Mouse (Mus musculus) MEL (cell line): Measurements from ENCODE around the gene Ccl25. TPM values are rescaled to one million over a fixed set of nuclear protein-coding genes. Genes with fewer than 3 reads are reported as not detected.

Experiments
- DNase-seq: peaks from one replicate; pipeline ENCODE4 v3.0.0; 2011; ENCODE audit warnings: low read depth, low spot score
- H3K27ac ChIP-seq: 2 replicates; pipeline ENCODE4 v1.5.1; 2012; ENCODE audit warnings: low read depth, mild to moderate bottlenecking, control low read depth, low read length, moderate library complexity; ENCODE audit not compliant: control insufficient read depth
- H3K27me3 ChIP-seq, 2 experiments: fragments of 150-350 bp in 1 of 2; sonication (generic) in 1 of 2; 2 replicates each; pipeline ENCODE4 v1.6.1; 2012; ENCODE audit warnings: low read length in 2 of 2, mild to moderate bottlenecking in 2 of 2, improper control_type of control experiment in 1 of 2, moderate library complexity in 1 of 2; ENCODE audit not compliant: insufficient read depth in 2 of 2, control insufficient read depth in 1 of 2
- H3K36me3 ChIP-seq, 2 experiments: 2 replicates each; pipeline ENCODE4 v1.6.1; 2012 to 2014; ENCODE audit warnings: low read length in 2 of 2, improper control_type of control experiment in 1 of 2, inconsistent platforms in 1 of 2, mild to moderate bottlenecking in 1 of 2; ENCODE audit not compliant: insufficient read depth in 2 of 2, control insufficient read depth in 1 of 2
- H3K4me1 ChIP-seq, 2 experiments: fragments of 150-350 bp in 1 of 2; sonication (generic) in 1 of 2; 2 replicates each; pipeline ENCODE4 v1.6.1; 2012; ENCODE audit warnings: low read length in 2 of 2, improper control_type of control experiment in 1 of 2, mild to moderate bottlenecking in 1 of 2; ENCODE audit not compliant: insufficient read depth in 2 of 2, control insufficient read depth in 1 of 2
- H3K4me3 ChIP-seq, 2 experiments: fragments of 150-350 bp in 1 of 2; sonication (generic) in 1 of 2; 2 replicates each; pipeline ENCODE4 v1.5.1; 2012; ENCODE audit warnings: low read depth in 2 of 2, low read length in 2 of 2, mild to moderate bottlenecking in 2 of 2, moderate library complexity in 2 of 2, control low read depth in 1 of 2, improper control_type of control experiment in 1 of 2; ENCODE audit not compliant: control insufficient read depth in 1 of 2, insufficient read depth in 1 of 2
- H3K79me2 ChIP-seq: 2 replicates; pipeline ENCODE4 v1.6.1; 2012; ENCODE audit warnings: mild to moderate bottlenecking, low read length, moderate library complexity; ENCODE audit not compliant: control insufficient read depth, poor library complexity, insufficient read depth
- H3K9ac ChIP-seq: 2 replicates; pipeline ENCODE4 v1.6.1; 2012; ENCODE audit warnings: low read depth, mild to moderate bottlenecking, control low read depth, low read length, moderate library complexity; ENCODE audit not compliant: control insufficient read depth, poor library complexity, severe bottlenecking
- H3K9me3 ChIP-seq: fragments of 150-350 bp; sonication (generic); replicated peaks from 2 replicates; pipeline ENCODE4 v1.6.1; 2012; ENCODE audit warnings: mild to moderate bottlenecking, low read length, improper control_type of control experiment, moderate library complexity; ENCODE audit not compliant: insufficient read depth
- EP300 ChIP-seq, 2 experiments: IDR thresholded peaks; 2 replicates each; pipeline ENCODE4 v1.6.1; 2011; ENCODE audit warnings: improper control_type of control experiment in 2 of 2, low read length in 2 of 2, low read depth in 1 of 2, mild to moderate bottlenecking in 1 of 2
- GABPA ChIP-seq: IDR thresholded peaks from 2 replicates; pipeline ENCODE4 v1.6.1; 2012; ENCODE audit warnings: low read depth, mild to moderate bottlenecking, inconsistent platforms, low read length, improper control_type of control experiment, moderate library complexity
- HCFC1 ChIP-seq: IDR thresholded peaks from 2 replicates; pipeline ENCODE4 v1.6.1; 2012; ENCODE audit warnings: low read depth, mild to moderate bottlenecking, inconsistent platforms, low read length, improper control_type of control experiment, moderate library complexity
- MXI1 ChIP-seq: IDR thresholded peaks from 2 replicates; pipeline ENCODE4 v1.6.1; 2011; ENCODE audit warnings: mild to moderate bottlenecking, low read depth, low read length, improper control_type of control experiment
- MYB ChIP-seq: IDR thresholded peaks from 2 replicates; pipeline ENCODE4 v1.6.1; 2011; ENCODE audit warnings: mild to moderate bottlenecking, low read depth, low read length, improper control_type of control experiment
- NELFE ChIP-seq: IDR thresholded peaks from 2 replicates; pipeline ENCODE4 v1.6.1; 2011; ENCODE audit warnings: low read depth, low read length, improper control_type of control experiment
- NRF1 ChIP-seq: IDR thresholded peaks from 2 replicates; pipeline ENCODE4 v1.6.1; 2014; ENCODE audit warnings: low read depth, mild to moderate bottlenecking, inconsistent platforms, low read length, improper control_type of control experiment, moderate library complexity; ENCODE audit not compliant: poor library complexity, insufficient read depth, severe bottlenecking
- RAD21 ChIP-seq: IDR thresholded peaks from 2 replicates; pipeline ENCODE4 v1.6.1; 2011; ENCODE audit warnings: mild to moderate bottlenecking, low read depth, low read length, improper control_type of control experiment
- SIN3A ChIP-seq: IDR thresholded peaks from 2 replicates; pipeline ENCODE4 v1.6.1; 2012; ENCODE audit warnings: low read length, improper control_type of control experiment, inconsistent platforms
- SMC3 ChIP-seq: IDR thresholded peaks from 2 replicates; pipeline ENCODE4 v1.6.1; 2011; ENCODE audit warnings: low read depth, low read length, improper control_type of control experiment
- TAL1 ChIP-seq: IDR thresholded peaks from 2 replicates; pipeline ENCODE4 v1.6.1; 2012; ENCODE audit warnings: mild to moderate bottlenecking, inconsistent platforms, low read length, moderate library complexity, mixed read lengths
- TCF12 ChIP-seq: IDR thresholded peaks from 2 replicates; pipeline ENCODE4 v1.6.1; 2014; ENCODE audit warnings: low read depth, mild to moderate bottlenecking, inconsistent platforms, low read length, improper control_type of control experiment, moderate library complexity
- UBTF ChIP-seq: IDR thresholded peaks from 2 replicates; pipeline ENCODE4 v1.6.1; 2012; ENCODE audit warnings: low read depth, mild to moderate bottlenecking, inconsistent platforms, low read length, improper control_type of control experiment, moderate library complexity, borderline replicate concordance; ENCODE audit not compliant: insufficient read depth
- ZC3H11A ChIP-seq: IDR thresholded peaks from 2 replicates; pipeline ENCODE4 v1.6.1; 2012; ENCODE audit warnings: low read depth, mild to moderate bottlenecking, inconsistent platforms, low read length, improper control_type of control experiment
- ZKSCAN1 ChIP-seq: IDR thresholded peaks from 2 replicates; pipeline ENCODE4 v1.6.1; 2012; ENCODE audit warnings: low read depth, mild to moderate bottlenecking, inconsistent platforms, low read length, improper control_type of control experiment, moderate library complexity
- ZMIZ1 ChIP-seq: IDR thresholded peaks from 2 replicates; pipeline ENCODE4 v1.6.1; 2012; ENCODE audit warnings: low read depth, mild to moderate bottlenecking, inconsistent platforms, low read length, improper control_type of control experiment, moderate library complexity
- polyA plus RNA-seq, 2 experiments: library from polyadenylated mRNA; stranded (reverse) in 1 of 2; unstranded in 1 of 2; fragments of >175 nt in 1 of 2; fragments of >200 nt in 1 of 2; gene quantifications; 2 replicates each; pipeline versions ENCODE4 v1.2.1 to v1.2.4; 2012; ENCODE audit warnings: low replicate concordance in 2 of 2, low read depth in 1 of 2; ENCODE audit not compliant: insufficient read length in 2 of 2, insufficient read depth in 1 of 2, missing spikeins in 1 of 2
- total RNA-seq: library from RNA; depleted of rRNA; stranded (reverse); fragments of 300-350 nt; gene quantifications from 2 replicates; pipeline ENCODE4 v1.2.3, GENCODE M21; 2012

The Ccl25 gene
- total and polyA plus RNA-seq, 3 experiments: 32.2 to 33.8 TPM; not detected in 1

- peaks cover 0 to 2% of the 10 kb centered on the region in 2 experiments; a peak in 1 of 4 replicates for H3K36me3 ChIP-seq
- no peak for TF ChIP-seq HCFC1
- TF ChIP-seq ZKSCAN1: no peak
- no peak for TF ChIP-seq ZC3H11A
- TF ChIP-seq SMC3: no peak
- TF ChIP-seq EP300 (IDR thresholded peaks at IDR 0.05; ENCODE audit: low read depth in 1 of 2, low read length in 2 of 2): no peak
- no peak for TF ChIP-seq GABPA
- TF ChIP-seq, all 39 proteins: peak for 0
- H3K9ac ChIP-seq: no peak overlapping the region
- DNase-seq: no peak
- no peaks in the 10 kb centered on the region for H3K79me2 ChIP-seq
- no peaks in the 10 kb centered on the region for H3K9me3 ChIP-seq
- no peak overlapping the region for H3K27ac ChIP-seq
- no peaks in the 10 kb centered on the region for H3K27me3 ChIP-seq
- no peaks in the 10 kb centered on the region; a peak in 1 of 4 replicates for H3K4me1 ChIP-seq
- H3K4me3 ChIP-seq: no peak overlapping the region
Observed at GRCm38 (mm10) chr8:4367808-4368207, 42.8 kb downstream of the Ccl25 start.

- DNase-seq: no peak
- Histone ChIP-seq H3K9ac (no peak overlapping the region), H3K27me3 (no peaks in the 10 kb centered on the region), H3K79me2 (no peaks in the 10 kb centered on the region), H3K4me1 (no peaks in the 10 kb centered on the region; a peak in 1 of 4 replicates), H3K36me3 (peaks cover 0 to 2% of the 10 kb centered on the region in 2 experiments; a peak in 1 of 4 replicates), H3K4me3 (no peak overlapping the region), H3K27ac (no peak overlapping the region), H3K9me3 (no peaks in the 10 kb centered on the region)
- TF ChIP-seq NRF1: no peak
- TF ChIP-seq SMC3: no peak
- no peak for TF ChIP-seq ZMIZ1
- TF ChIP-seq NELFE: no peak
- no peak for TF ChIP-seq HCFC1
- TF ChIP-seq UBTF: no peak
- no peak for TF ChIP-seq SIN3A
- TF ChIP-seq TAL1: no peak
- TF ChIP-seq GABPA: no peak
- TF ChIP-seq MXI1: no peak
- TF ChIP-seq RAD21: no peak
- TF ChIP-seq TCF12: no peak
- no peak for TF ChIP-seq MYB
Observed at GRCm38 (mm10) chr8:4368470-4368869, 43.5 kb downstream of the Ccl25 start.
